Mouse (Mus musculus): ENCODE data around the gene Cavin2. TPM values are rescaled to one million over a fixed set of nuclear protein-coding genes. Genes with fewer than 3 reads are reported as not detected.
A peak's percentile ranks its signal among the peaks of the same experiment; 100 is the strongest.

The Cavin2 gene
- polyA plus RNA-seq, 1 experiment from 2014 or later, result 83.0 TPM

DNA sequence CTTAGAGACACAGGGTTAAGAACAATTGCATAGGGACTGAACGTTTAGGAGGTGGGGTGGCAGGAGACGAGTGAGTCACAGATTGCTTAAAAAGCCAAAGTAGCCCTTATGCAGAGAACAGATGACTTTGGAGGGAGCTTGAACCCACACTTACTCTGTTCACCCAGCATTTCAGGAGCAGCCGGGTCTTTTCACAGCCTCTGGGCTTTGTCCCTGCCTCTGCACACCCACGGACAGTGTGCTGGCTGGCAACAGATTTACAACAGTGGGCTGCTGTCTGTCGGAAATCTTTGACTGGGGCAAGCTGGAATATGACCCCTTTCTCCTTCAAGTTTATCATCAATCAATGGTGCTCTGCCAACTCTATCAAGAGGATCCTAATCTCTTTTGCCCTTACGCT lies 44.1 kb downstream of the Cavin2 start:
- H3K9me3 ChIP-seq, result no peaks in the 10 kb centered on the region
- H3K4me3 ChIP-seq (replicated peaks), result no peak overlapping the region
- H3K4me1 ChIP-seq (replicated peaks), result peaks cover 7% of the 10 kb centered on the region; the same call in 1 of the 2 replicates
- H3K36me3 ChIP-seq, result no peaks in the 10 kb centered on the region
- WGBS, result 30% methylated on average over 6 of the region's 6 CpGs
- H3K9ac ChIP-seq, result no peak overlapping the region
- H3K27ac ChIP-seq, result no peak overlapping the region
- H3K4me2 ChIP-seq (replicated peaks), result peak overlapping the region; percentile 60; the same call in 1 of the 2 replicates
- no peak for ATAC-seq
- H3K27me3 ChIP-seq (replicated peaks), result no peaks in the 10 kb centered on the region

DNA sequence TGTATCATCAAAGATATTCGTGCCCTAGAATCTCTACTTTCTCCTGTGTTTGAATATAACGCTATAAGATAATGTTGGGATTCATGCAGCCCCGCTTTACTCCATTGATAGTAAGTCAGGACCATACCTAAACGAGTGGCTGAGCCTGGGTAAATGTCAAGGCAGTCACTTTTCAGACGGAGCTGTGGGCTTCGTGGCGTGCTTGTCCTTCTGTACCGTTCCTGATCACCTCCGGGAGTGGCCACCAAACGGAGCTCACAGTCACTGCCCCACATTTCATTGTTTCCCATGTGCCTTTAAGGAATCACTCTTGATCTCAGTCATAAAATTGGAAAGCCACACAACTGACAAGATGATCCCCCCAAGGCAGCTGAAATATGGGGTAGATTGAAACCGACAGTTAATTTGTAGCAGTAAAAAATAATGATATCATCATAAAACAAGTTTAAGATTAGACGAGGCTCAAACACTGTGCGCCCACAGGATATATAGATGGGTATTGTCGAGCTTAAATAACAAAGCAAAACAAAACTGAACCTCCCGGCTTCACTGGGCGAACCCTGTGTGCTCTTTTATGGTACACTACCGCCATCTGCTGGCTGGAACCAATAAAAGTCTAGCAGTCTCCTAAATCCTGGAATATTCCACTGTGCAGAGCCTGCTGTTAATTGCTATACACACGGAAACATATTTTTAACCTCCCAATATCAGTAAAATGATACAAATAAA lies 44.8 kb downstream of the Cavin2 start:
- peak; percentile 94 for ATAC-seq
- no peaks in the 10 kb centered on the region for H3K9me3 ChIP-seq
- H3K4me1 ChIP-seq (replicated peaks), result peaks cover 7% of the 10 kb centered on the region; the same call in 1 of the 2 replicates
- H3K36me3 ChIP-seq, result no peaks in the 10 kb centered on the region
- 8% methylated on average over 18 of the region's 18 CpGs for WGBS
- no peak overlapping the region for H3K27ac ChIP-seq
- H3K4me2 ChIP-seq (replicated peaks), result peak overlapping the region; percentile 60
- peak overlapping the region; percentile 3; the same call in 1 of the 2 replicates for H3K9ac ChIP-seq
- peak overlapping the region; percentile 30 for H3K4me3 ChIP-seq (replicated peaks)
- H3K27me3 ChIP-seq (replicated peaks), result no peaks in the 10 kb centered on the region

DNA sequence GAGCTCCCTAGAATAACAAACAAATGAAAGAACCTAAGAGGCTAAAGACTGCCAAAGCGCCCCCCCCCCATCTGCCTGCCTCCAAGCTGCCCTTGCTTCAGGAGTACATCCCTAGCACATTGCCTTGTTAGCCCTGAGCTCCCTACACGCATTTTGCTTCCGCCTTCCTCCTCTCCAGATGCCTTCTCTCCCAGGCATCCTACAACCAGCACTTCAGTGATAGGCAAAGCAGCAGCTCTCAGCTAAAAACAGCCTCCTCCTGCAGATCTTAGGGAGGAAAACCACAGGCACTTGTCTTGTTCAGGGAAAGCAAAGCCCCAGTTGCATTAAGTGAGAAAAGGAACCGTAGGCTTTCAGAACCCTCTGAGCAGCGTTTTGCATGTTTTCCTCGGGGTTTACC lies 45.4 kb downstream of the Cavin2 start:
- H3K27me3 ChIP-seq (replicated peaks), result no peaks in the 10 kb centered on the region
- no peak overlapping the region for H3K9ac ChIP-seq
- H3K36me3 ChIP-seq, result no peaks in the 10 kb centered on the region
- H3K27ac ChIP-seq, result no peak overlapping the region
- WGBS, result 22% methylated on average over 6 of the region's 6 CpGs
- H3K4me2 ChIP-seq (replicated peaks), result no peak overlapping the region; the same call in 1 of the 2 replicates
- H3K4me3 ChIP-seq (replicated peaks), result no peak overlapping the region
- H3K4me1 ChIP-seq (replicated peaks), result peaks cover 7% of the 10 kb centered on the region; the same call in 1 of the 2 replicates
- H3K9me3 ChIP-seq, result no peaks in the 10 kb centered on the region
- ATAC-seq, result peak; percentile 72

DNA sequence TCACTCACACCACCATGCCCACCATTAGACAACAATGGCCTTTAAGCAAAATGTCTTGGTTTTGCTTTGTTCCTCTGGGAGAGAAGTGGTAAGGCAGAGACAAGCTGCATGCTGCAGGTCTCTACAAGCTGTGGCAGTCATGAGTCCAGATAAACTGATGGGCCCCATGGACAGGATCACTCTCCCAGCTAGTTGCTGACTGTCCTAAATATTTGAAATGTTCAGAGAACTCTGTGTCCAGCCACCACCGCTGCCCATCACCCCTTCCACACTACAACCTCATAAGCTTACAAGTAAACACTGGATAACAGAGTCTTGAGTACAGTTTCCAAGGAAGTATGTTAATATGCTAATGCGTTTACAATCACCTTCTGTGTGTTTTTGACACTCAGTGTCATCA lies 46.2 kb downstream of the Cavin2 start:
- 86% methylated on average over 2 of the region's 2 CpGs for WGBS
- no peaks in the 10 kb centered on the region for H3K27me3 ChIP-seq (replicated peaks)
- H3K9me3 ChIP-seq, result no peaks in the 10 kb centered on the region
- H3K4me1 ChIP-seq (replicated peaks), result peaks cover 7% of the 10 kb centered on the region; the same call in 1 of the 2 replicates
- no peak overlapping the region for H3K4me2 ChIP-seq (replicated peaks)
- no peak for ATAC-seq
- H3K36me3 ChIP-seq, result no peaks in the 10 kb centered on the region
- H3K4me3 ChIP-seq (replicated peaks), result no peak overlapping the region
- H3K9ac ChIP-seq, result no peak overlapping the region
- H3K27ac ChIP-seq, result no peak overlapping the region

DNA sequence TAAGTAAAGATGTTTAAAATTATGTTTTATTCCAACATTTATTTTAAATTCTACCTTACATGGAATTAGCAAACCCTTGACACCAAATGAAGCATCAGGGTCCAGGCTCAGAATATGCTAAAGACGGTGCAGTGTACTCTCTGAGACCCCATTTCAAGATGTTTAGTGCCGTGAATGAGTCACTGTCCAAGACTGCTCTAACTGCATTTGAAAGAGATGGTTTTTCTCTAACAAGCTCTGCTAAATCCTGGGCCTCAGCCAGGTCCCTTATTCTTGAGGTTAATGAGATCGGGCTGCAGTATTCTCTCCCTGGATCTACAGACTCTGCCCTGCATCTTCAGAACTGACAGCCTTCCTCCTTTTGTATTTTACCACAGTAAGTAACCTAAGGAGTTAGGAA lies 55.2 kb downstream of the Cavin2 start:
- WGBS, result 56% methylated on average over 3 of the region's 3 CpGs
- no peaks in the 10 kb centered on the region for H3K4me1 ChIP-seq (replicated peaks)

DNA sequence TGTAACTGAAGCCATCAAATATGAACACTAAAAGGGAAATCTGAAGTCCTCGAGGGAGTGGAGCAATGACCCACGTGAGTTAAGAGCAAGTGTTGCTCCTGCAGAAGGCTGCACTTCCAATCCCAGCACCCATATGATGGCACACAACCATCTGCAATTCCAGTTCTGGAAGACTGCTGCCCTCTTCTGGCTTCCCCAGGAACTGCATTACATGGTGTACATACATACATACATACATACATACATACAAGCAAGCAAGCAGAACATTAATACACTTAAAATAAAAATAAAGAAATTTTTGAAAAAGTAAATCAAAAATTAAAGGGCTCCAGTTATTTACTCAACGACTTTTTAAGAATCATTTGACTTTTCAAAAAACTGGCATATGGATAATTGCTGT lies 58.7 kb downstream of the Cavin2 start:
- H3K4me2 ChIP-seq (replicated peaks), result no peak overlapping the region
- no peaks in the 10 kb centered on the region for H3K27me3 ChIP-seq (replicated peaks)
- ATAC-seq, result no peak
- WGBS, result 83% methylated on average over 3 of the region's 3 CpGs
- H3K27ac ChIP-seq, result no peak overlapping the region
- no peaks in the 10 kb centered on the region for H3K36me3 ChIP-seq
- H3K9me3 ChIP-seq, result no peaks in the 10 kb centered on the region
- H3K4me3 ChIP-seq (replicated peaks), result no peak overlapping the region
- no peak overlapping the region for H3K9ac ChIP-seq
- H3K4me1 ChIP-seq (replicated peaks), result no peaks in the 10 kb centered on the region

More for the DNA sequence above, 55.2 kb downstream of the Cavin2 start:
- H3K9me3 ChIP-seq, result no peaks in the 10 kb centered on the region
- H3K36me3 ChIP-seq, result no peaks in the 10 kb centered on the region
- no peaks in the 10 kb centered on the region for H3K27me3 ChIP-seq (replicated peaks)
- no peak for ATAC-seq
- H3K27ac ChIP-seq, result no peak overlapping the region
- no peak overlapping the region for H3K4me3 ChIP-seq (replicated peaks)
- H3K9ac ChIP-seq, result no peak overlapping the region
- no peak overlapping the region for H3K4me2 ChIP-seq (replicated peaks)

DNA sequence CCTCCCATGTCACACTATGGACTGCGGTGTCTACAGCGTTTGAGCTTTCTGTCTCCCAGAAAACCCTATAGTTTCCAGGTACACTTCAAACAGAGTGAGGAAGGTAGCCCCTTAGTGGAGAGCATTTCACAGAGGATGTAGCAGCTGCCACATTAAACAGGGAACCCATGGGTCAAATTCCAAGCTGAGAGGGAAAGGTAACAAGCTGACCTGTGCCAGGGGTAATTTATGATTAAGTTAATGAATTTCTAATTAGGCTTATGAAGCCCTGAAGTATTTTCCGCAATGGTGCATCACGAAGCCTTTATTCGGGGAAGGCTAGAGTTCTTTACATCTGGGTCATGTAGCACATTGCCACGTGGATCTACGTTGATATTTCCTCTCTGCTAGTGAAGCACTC lies 59.7 kb downstream of the Cavin2 start:
- no peak overlapping the region for H3K9ac ChIP-seq
- H3K4me3 ChIP-seq (replicated peaks), result no peak overlapping the region
- H3K9me3 ChIP-seq, result no peaks in the 10 kb centered on the region
- no peaks in the 10 kb centered on the region for H3K36me3 ChIP-seq
- H3K4me1 ChIP-seq (replicated peaks), result no peaks in the 10 kb centered on the region
- H3K27ac ChIP-seq, result no peak overlapping the region
- no peak overlapping the region for H3K4me2 ChIP-seq (replicated peaks)
- no peak for ATAC-seq
- WGBS, result 82% methylated on average over 7 of the region's 7 CpGs
- no peaks in the 10 kb centered on the region for H3K27me3 ChIP-seq (replicated peaks)

DNA sequence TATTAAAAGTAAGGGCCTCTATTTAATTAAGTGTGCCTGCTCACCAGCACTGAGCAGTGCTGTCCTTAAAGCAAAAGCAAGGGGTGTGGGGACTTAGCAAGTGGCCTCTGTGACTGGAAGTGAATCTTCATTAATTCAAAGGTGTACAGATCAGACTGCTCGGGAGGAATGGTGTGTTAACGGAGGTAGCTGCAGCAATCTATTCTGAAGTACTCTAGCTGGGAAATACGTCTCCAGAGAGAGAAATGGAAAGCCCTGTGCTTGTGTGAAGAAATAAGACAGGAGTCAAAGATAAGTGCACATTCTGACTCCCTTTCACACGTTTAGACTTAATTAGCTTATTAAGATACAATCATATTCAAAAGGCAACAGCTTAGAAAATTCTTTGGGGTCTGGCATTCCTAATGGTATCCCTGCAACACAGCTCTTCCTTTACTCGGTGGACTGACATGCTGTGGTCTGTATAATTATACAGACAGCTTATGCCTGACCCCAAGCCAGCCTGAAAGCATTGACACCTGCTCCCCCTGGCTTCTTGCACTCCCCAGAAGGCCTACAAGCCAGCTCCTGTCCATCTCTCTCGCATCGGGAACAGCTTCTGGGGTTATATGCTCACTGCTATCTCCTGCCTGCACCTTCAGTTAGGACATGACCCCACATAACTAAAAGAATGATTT lies 60.5 kb downstream of the Cavin2 start:
- no peak overlapping the region for H3K9ac ChIP-seq
- H3K9me3 ChIP-seq, result no peaks in the 10 kb centered on the region
- H3K27ac ChIP-seq, result no peak overlapping the region
- H3K4me2 ChIP-seq (replicated peaks), result no peak overlapping the region
- H3K4me1 ChIP-seq (replicated peaks), result no peaks in the 10 kb centered on the region
- no peaks in the 10 kb centered on the region for H3K36me3 ChIP-seq
- WGBS, result 65% methylated on average over 7 of the region's 7 CpGs
- H3K27me3 ChIP-seq (replicated peaks), result no peaks in the 10 kb centered on the region
- no peak for ATAC-seq
- no peak overlapping the region for H3K4me3 ChIP-seq (replicated peaks)

Other genes with a start within 250 kb of the Cavin2 start
- 13.2 and 14.3 TPM in 2 replicates for gene Nabp1, start 189.3 kb downstream of the Cavin2 start, polyA plus RNA-seq (2015; fragmentation: Nextera tagmentation; extraction: Ambion mirVana)